Mouse (Mus musculus) hindbrain, embryonic 16.5 days (tissue): ENCODE measurements around the gene Dnajb1. TPM values are rescaled to one million over a fixed set of nuclear protein-coding genes. Genes with fewer than 3 reads are reported as not detected.
A peak's percentile ranks its signal among the peaks of the same experiment; 100 is the strongest.

ENCODE experiments used
- ATAC-seq: fragments of 200-750 bp; cut with Nextera tagmentation; 2 replicates; pipeline ENCODE4 v1.8.0; 2017; ENCODE audit warnings: moderate TSS enrichment, moderate library complexity
- H3K27ac ChIP-seq: fragments of 300-500 bp; sonication (generic); 2 replicates; pipeline ENCODE4 v1.5.1; 2014; ENCODE audit warnings: low read depth, mild to moderate bottlenecking, control low read depth, low read length, moderate library complexity
- H3K27me3 ChIP-seq: fragments of 300-500 bp; sonication (generic); replicated peaks from 2 replicates; pipeline ENCODE4 v1.6.1; 2014; ENCODE audit warnings: low read length; ENCODE audit not compliant: control insufficient read depth, insufficient read depth
- H3K36me3 ChIP-seq: fragments of 300-500 bp; sonication (generic); 2 replicates; pipeline ENCODE4 v1.6.1; 2014; ENCODE audit warnings: mild to moderate bottlenecking, low read length, moderate library complexity, mixed read lengths; ENCODE audit not compliant: control insufficient read depth, insufficient read depth
- H3K4me1 ChIP-seq: fragments of 300-500 bp; sonication (generic); 2 replicates; pipeline ENCODE4 v1.6.1; 2014; ENCODE audit warnings: low read depth, low read length; ENCODE audit not compliant: control insufficient read depth, insufficient read depth
- H3K4me2 ChIP-seq: fragments of 300-500 bp; sonication (generic); 2 replicates; pipeline ENCODE4 v1.6.1; 2014; ENCODE audit warnings: mild to moderate bottlenecking, low read length, control low read depth, moderate library complexity
- H3K4me3 ChIP-seq: fragments of 300-500 bp; sonication (generic); 2 replicates; pipeline ENCODE4 v1.5.1; 2014; ENCODE audit warnings: mild to moderate bottlenecking, low read length, control low read depth, moderate library complexity
- H3K9ac ChIP-seq: fragments of 300-500 bp; sonication (generic); 2 replicates; pipeline ENCODE4 v1.6.1; 2014; ENCODE audit warnings: low read depth, mild to moderate bottlenecking, control low read depth, low read length, moderate library complexity
- H3K9me3 ChIP-seq: fragments of 300-500 bp; sonication (generic); 2 replicates; pipeline ENCODE4 v1.6.1; 2014; ENCODE audit warnings: mild to moderate bottlenecking, low read length, moderate library complexity; ENCODE audit not compliant: control insufficient read depth
- WGBS: fragments of 180-500 bp; shearing (Covaris S2); extraction: QIAGEN DNeasy Blood & Tissue Kit; methylation state at CpG from one replicate; pipeline ENCODE4 v1.1.7; 2014; 5-methylcytosine and 5-hydroxymethylcytosine counted together
- polyA plus RNA-seq: library from polyadenylated mRNA; unstranded; fragments of >200 nt; fragmentation: Nextera tagmentation; extraction: Ambion mirVana; gene quantifications from 2 replicates; pipeline ENCODE4 v1.2.1, GENCODE M21; 2015

Gene Dnajb1
- polyA plus RNA-seq, 1 experiment from 2014 or later: 60.8 TPM

DNA sequence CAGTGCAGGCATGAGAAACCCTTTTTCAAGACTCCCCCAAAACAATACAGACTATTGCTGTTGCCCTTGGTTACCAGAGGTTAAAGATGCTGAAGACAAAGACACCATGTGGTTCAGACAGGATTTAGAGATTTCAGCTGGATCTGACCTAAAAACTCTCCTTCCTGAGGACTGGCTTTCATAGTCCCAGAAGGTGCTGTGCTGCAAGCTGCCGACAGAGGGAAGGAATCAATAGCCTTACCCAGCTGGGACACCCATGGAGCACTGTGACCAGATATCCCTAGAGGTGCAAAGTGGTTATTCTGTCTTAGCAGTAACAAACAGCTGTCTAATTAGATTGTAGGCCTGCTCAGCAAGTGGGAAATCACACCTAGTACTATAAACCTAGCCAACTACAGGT, 9.8 kb upstream of the Dnajb1 start:
- H3K27me3 ChIP-seq: no peaks in the 10 kb centered on the region
- WGBS: 0% methylated on average over 1 of the region's 1 CpGs

GRCm38 (mm10) chr8:83599814-83600213, 8.2 kb upstream of the Dnajb1 start:
- no peaks in the 10 kb centered on the region for H3K27me3 ChIP-seq
- H3K27ac ChIP-seq: no peak overlapping the region
- H3K9me3 ChIP-seq: no peaks in the 10 kb centered on the region
- H3K9ac ChIP-seq: no peak overlapping the region
- no peak overlapping the region for H3K4me3 ChIP-seq
- 0 out of 2 replicates have a peak, but pooled peaks cover under 1% of the 10 kb centered on the region for H3K4me1 ChIP-seq
- no peak overlapping the region for H3K4me2 ChIP-seq
- H3K36me3 ChIP-seq: no peaks in the 10 kb centered on the region
- no peak for ATAC-seq

More for the DNA sequence above, 9.8 kb upstream of the Dnajb1 start:
- no peaks in the 10 kb centered on the region for H3K36me3 ChIP-seq
- H3K9me3 ChIP-seq: no peaks in the 10 kb centered on the region
- no peak overlapping the region for H3K27ac ChIP-seq
- ATAC-seq: no peak
- H3K4me3 ChIP-seq: no peak overlapping the region
- H3K9ac ChIP-seq: no peak overlapping the region
- peaks cover 2% of the 10 kb centered on the region; the same call in 1 of the 2 replicates for H3K4me1 ChIP-seq
- H3K4me2 ChIP-seq: no peak overlapping the region

DNA sequence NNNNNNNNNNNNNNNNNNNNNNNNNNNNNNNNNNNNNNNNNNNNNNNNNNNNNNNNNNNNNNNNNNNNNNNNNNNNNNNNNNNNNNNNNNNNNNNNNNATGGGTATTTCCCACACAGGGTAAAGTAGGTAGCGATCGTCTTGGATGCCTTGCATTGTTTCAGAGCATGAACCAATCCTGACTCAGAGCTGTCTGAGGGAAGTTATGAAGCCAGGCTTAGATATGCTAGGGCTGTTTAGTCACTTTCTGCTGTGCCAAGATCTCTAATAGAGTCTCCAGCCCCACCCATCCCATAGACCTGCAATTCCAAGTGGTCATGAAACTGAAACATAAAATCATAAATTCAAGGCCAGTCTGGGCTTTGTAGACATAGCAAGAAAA, 5.4 kb upstream of the Dnajb1 start:
- Histone ChIP-seq H3K9me3 (no peaks in the 10 kb centered on the region), H3K36me3 (no peaks in the 10 kb centered on the region), H3K9ac (no peak overlapping the region), H3K4me2 (no peak overlapping the region), H3K27me3 (no peaks in the 10 kb centered on the region), H3K4me1 (peaks cover 4% of the 10 kb centered on the region; the same call in 1 of the 2 replicates), H3K27ac (no peak overlapping the region), H3K4me3 (no peak overlapping the region)
- WGBS: 84% methylated on average over 2 of the region's 2 CpGs
- no peak for ATAC-seq

DNA sequence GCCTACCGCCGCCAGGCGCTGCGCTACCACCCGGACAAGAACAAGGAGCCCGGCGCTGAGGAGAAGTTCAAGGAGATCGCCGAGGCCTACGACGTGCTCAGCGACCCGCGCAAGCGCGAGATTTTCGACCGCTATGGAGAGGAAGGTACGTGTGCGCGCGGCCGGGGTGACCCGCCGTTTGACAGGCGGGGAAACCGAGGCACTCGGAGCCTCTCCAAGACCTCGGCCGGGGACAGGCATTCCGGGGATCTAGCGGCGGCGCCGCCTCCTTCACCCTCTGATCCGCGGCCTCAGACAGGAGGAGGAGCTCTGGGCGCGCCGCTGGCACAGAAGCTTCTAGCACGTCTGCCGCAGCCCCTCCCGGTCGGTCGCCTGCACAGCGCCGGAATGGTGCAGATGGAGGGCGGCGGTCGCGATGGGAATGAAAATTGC, 421 bp downstream of the Dnajb1 start:
- Histone ChIP-seq H3K27me3 (no peaks in the 10 kb centered on the region), H3K4me2 (peak overlapping the region; percentile 86), H3K27ac (peak overlapping the region; percentile 96), H3K36me3 (peaks cover 22% of the 10 kb centered on the region), H3K4me3 (peak overlapping the region; percentile 68), H3K9me3 (no peaks in the 10 kb centered on the region), H3K4me1 (peaks cover 18% of the 10 kb centered on the region), H3K9ac (peak overlapping the region; percentile 82)
- ATAC-seq: peak; percentile 80
- WGBS: under 1% methylated on average over 51 of the region's 51 CpGs

GRCm38 (mm10) chr8:83609086-83609485, 1.1 kb downstream of the Dnajb1 start:
- ATAC-seq: no peak
- no peaks in the 10 kb centered on the region for H3K9me3 ChIP-seq
- peaks cover 18% of the 10 kb centered on the region for H3K4me1 ChIP-seq
- H3K36me3 ChIP-seq: peaks cover 23% of the 10 kb centered on the region
- H3K9ac ChIP-seq: peak overlapping the region; percentile 82
- peak overlapping the region; percentile 86 for H3K4me2 ChIP-seq
- peak overlapping the region; percentile 68 for H3K4me3 ChIP-seq
- H3K27ac ChIP-seq: peak overlapping the region; percentile 96
- 35% methylated on average over 9 of the region's 9 CpGs for WGBS
- no peaks in the 10 kb centered on the region for H3K27me3 ChIP-seq

DNA sequence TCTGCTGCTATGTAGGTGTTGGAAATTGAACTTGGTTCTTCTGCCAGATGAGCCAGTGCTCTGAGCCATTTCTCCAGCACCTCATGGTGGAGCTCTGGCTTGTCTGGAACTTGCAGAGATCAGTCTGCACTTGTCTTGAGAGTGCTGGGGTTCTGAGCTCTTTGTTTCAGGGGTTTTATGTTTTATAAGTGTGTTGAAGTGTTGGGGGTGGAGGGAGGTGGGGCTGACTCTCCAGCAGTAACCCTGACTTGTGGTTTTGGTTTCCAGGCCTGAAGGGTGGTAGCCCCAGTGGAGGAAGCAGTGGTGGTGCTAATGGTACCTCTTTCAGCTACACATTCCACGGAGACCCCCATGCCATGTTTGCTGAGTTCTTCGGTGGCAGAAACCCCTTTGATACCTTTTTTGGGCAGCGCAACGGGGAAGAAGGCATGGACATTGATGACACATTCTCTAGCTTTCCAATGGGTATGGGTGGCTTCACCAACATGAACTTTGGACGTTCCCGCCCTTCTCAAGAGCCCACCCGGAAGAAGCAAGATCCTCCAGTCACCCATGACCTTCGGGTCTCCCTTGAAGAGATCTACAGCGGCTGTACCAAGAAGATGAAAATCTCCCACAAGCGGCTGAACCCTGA, 1.7 kb downstream of the Dnajb1 start:
- H3K9me3 ChIP-seq: no peaks in the 10 kb centered on the region
- H3K9ac ChIP-seq: 0 out of 2 replicates have a peak overlapping the region, but pooled peaks have one; percentile 82
- peak overlapping the region; percentile 86 for H3K4me2 ChIP-seq
- ATAC-seq: no peak
- peaks cover 18% of the 10 kb centered on the region for H3K4me1 ChIP-seq
- peak overlapping the region; percentile 68 for H3K4me3 ChIP-seq
- no peaks in the 10 kb centered on the region for H3K27me3 ChIP-seq
- peaks cover 26% of the 10 kb centered on the region for H3K36me3 ChIP-seq
- no peak overlapping the region; the same call in 1 of the 2 replicates for H3K27ac ChIP-seq
- WGBS: 92% methylated on average over 10 of the region's 10 CpGs

DNA sequence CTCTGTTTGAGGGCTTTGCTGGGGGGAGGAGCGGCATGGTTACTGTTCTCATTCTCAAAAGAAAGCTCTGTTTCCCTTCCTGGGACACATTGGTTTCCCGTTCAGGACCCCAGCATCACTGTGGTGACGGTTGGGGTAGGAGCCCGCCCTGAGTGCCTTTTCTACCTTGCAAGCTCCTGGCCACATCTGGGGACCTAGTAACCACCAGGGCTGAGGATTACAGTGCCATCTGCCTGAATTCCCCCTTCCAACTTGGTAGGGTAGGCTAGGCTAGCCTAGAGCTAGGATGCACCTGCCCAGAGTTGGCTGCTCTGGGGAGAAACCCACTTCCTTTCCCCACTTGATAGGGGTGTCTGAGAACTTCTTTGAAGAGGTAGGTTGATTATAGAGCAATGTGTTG, 3.9 kb downstream of the Dnajb1 start:
- Histone ChIP-seq H3K36me3 (peaks cover 26% of the 10 kb centered on the region), H3K9me3 (no peaks in the 10 kb centered on the region), H3K4me1 (peaks cover 17% of the 10 kb centered on the region), H3K9ac (no peak overlapping the region), H3K27ac (no peak overlapping the region), H3K4me3 (no peak overlapping the region), H3K27me3 (no peaks in the 10 kb centered on the region), H3K4me2 (no peak overlapping the region)
- ATAC-seq: no peak
- WGBS: 95% methylated on average over 4 of the region's 4 CpGs

DNA sequence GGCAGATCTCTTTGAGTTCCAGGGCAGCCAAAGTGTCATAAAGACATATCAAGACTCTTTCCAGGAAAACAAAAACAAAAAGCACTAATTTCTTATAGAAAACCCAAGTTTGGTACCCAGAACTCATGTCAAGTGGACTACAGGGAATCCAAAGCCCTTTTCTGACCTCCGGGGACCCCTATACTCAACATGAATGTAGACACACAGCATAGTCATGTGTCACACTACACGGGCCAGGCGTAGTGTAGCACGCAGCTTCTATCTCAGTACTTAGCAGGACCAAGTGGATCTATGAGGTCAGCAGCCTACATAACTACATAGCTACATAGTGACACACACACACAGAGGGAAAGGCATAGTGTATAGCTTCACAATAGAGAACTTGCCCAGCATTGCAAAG, 5.7 kb downstream of the Dnajb1 start:
- no peaks in the 10 kb centered on the region for H3K9me3 ChIP-seq
- no peak overlapping the region for H3K9ac ChIP-seq
- no peak overlapping the region for H3K4me2 ChIP-seq
- ATAC-seq: no peak
- no peaks in the 10 kb centered on the region for H3K27me3 ChIP-seq
- peaks cover 14% of the 10 kb centered on the region for H3K4me1 ChIP-seq
- H3K4me3 ChIP-seq: no peak overlapping the region
- H3K27ac ChIP-seq: no peak overlapping the region
- WGBS: 97% methylated on average over 4 of the region's 4 CpGs
- peaks cover 26% of the 10 kb centered on the region for H3K36me3 ChIP-seq

GRCm38 (mm10) chr8:83616625-83617024, 8.6 kb downstream of the Dnajb1 start:
- no peak overlapping the region for H3K4me2 ChIP-seq
- H3K9ac ChIP-seq: no peak overlapping the region
- no peaks in the 10 kb centered on the region for H3K9me3 ChIP-seq
- no peak for ATAC-seq
- no peaks in the 10 kb centered on the region for H3K27me3 ChIP-seq
- H3K4me3 ChIP-seq: no peak overlapping the region
- H3K36me3 ChIP-seq: peaks cover 15% of the 10 kb centered on the region
- no peaks in the 10 kb centered on the region for H3K4me1 ChIP-seq
- H3K27ac ChIP-seq: no peak overlapping the region
